Mouse (Mus musculus): ENCODE data around the gene Thnsl2. TPM values are rescaled to one million over a fixed set of nuclear protein-coding genes. Genes with fewer than 3 reads are reported as not detected.

Thnsl2 gene
- polyA plus RNA-seq (2015; fragmentation: Nextera tagmentation; extraction: Ambion mirVana): 4.2 and 4.7 TPM in 2 replicates

GRCm38 (mm10) chr6:71143894-71144455 lies at the start of gene Thnsl2:
TSS of gene Thnsl2 (minus strand) at chr6:71144439.
- Histone ChIP-seq H3K27me3 (replicated peaks) (no peaks in the 10 kb centered on the region), H3K9ac (peak within 1 kb of the TSS; percentile 78), H3K4me2 (peak within 1 kb of the TSS; percentile 93), H3K36me3 (replicated peaks) (no peaks in the 10 kb centered on the region), H3K9me3 (no peaks in the 10 kb centered on the region), H3K27ac (peak within 1 kb of the TSS; percentile 77), H3K4me3 (peak within 1 kb of the TSS; percentile 59), H3K4me1 (peaks cover 9% of the 10 kb centered on the region)
- peak; percentile 93 for ATAC-seq (replicated peaks)
- under 1% methylated on average over 32 of the region's 32 CpGs for WGBS

- Histone ChIP-seq H3K27ac (no peak overlapping the region), H3K27me3 (replicated peaks) (no peaks in the 10 kb centered on the region), H3K4me3 (no peak overlapping the region), H3K9me3 (no peaks in the 10 kb centered on the region), H3K4me2 (no peak overlapping the region), H3K9ac (no peak overlapping the region), H3K4me1 (no peaks in the 10 kb centered on the region), H3K36me3 (replicated peaks) (no peaks in the 10 kb centered on the region)
- ATAC-seq (replicated peaks): no peak
- 81% methylated on average over 6 of the region's 6 CpGs for WGBS
These were observed 49.0 kb upstream of the Thnsl2 start for GRCm38 (mm10) chr6:71193151-71193740.

GRCm38 (mm10) chr6:71190501-71190900 lies 46.3 kb upstream of the Thnsl2 start:
- H3K9ac ChIP-seq: no peak overlapping the region
- 91% methylated on average over 2 of the region's 2 CpGs for whole genome bisulfite sequencing
- H3K4me3 ChIP-seq: no peak overlapping the region
- H3K4me1 ChIP-seq: no peaks in the 10 kb centered on the region
- H3K36me3 ChIP-seq (replicated peaks): no peaks in the 10 kb centered on the region
- no peak overlapping the region for H3K4me2 ChIP-seq
- H3K9me3 ChIP-seq: no peaks in the 10 kb centered on the region
- no peak overlapping the region for H3K27ac ChIP-seq
- no peaks in the 10 kb centered on the region for H3K27me3 ChIP-seq (replicated peaks)
- ATAC-seq (replicated peaks): no peak

- WGBS: 77% methylated on average over 1 of the region's 1 CpGs
- H3K4me1 ChIP-seq: no peaks in the 10 kb centered on the region
These were observed 45.3 kb upstream of the Thnsl2 start for GRCm38 (mm10) chr6:71189578-71189977.

GRCm38 (mm10) chr6:71184941-71185604 lies 40.8 kb upstream of the Thnsl2 start:
- Histone ChIP-seq H3K9me3 (no peaks in the 10 kb centered on the region), H3K9ac (no peak overlapping the region), H3K27ac (no peak overlapping the region), H3K4me3 (no peak overlapping the region), H3K4me1 (no peaks in the 10 kb centered on the region), H3K27me3 (replicated peaks) (no peaks in the 10 kb centered on the region), H3K4me2 (no peak overlapping the region), H3K36me3 (replicated peaks) (no peaks in the 10 kb centered on the region)
- WGBS: 89% methylated on average over 7 of the region's 7 CpGs
- ATAC-seq (replicated peaks): no peak

More at GRCm38 (mm10) chr6:71189578-71189977, 45.3 kb upstream of the Thnsl2 start:
- no peaks in the 10 kb centered on the region for H3K27me3 ChIP-seq (replicated peaks)
- H3K27ac ChIP-seq: no peak overlapping the region
- H3K4me3 ChIP-seq: no peak overlapping the region
- no peak overlapping the region for H3K4me2 ChIP-seq
- no peak for ATAC-seq (replicated peaks)
- no peaks in the 10 kb centered on the region for H3K9me3 ChIP-seq
- H3K36me3 ChIP-seq (replicated peaks): no peaks in the 10 kb centered on the region
- H3K9ac ChIP-seq: no peak overlapping the region

- H3K4me2 ChIP-seq: no peak overlapping the region
- ATAC-seq (replicated peaks): no peak
- H3K36me3 ChIP-seq (replicated peaks): no peaks in the 10 kb centered on the region
- H3K27ac ChIP-seq: no peak overlapping the region
- 96% methylated on average over 1 of the region's 1 CpGs for WGBS
- no peaks in the 10 kb centered on the region for H3K27me3 ChIP-seq (replicated peaks)
- H3K4me1 ChIP-seq: no peaks in the 10 kb centered on the region
- no peak overlapping the region for H3K9ac ChIP-seq
- H3K9me3 ChIP-seq: no peaks in the 10 kb centered on the region
- no peak overlapping the region for H3K4me3 ChIP-seq
These were observed 36.4 kb upstream of the Thnsl2 start for GRCm38 (mm10) chr6:71180596-71180995.

- 90% methylated on average over 10 of the region's 10 CpGs for WGBS
- Histone ChIP-seq H3K36me3 (replicated peaks) (no peaks in the 10 kb centered on the region), H3K9me3 (no peaks in the 10 kb centered on the region), H3K4me1 (no peaks in the 10 kb centered on the region), H3K9ac (no peak overlapping the region), H3K4me3 (no peak overlapping the region), H3K4me2 (no peak overlapping the region), H3K27me3 (replicated peaks) (no peaks in the 10 kb centered on the region), H3K27ac (no peak overlapping the region)
- ATAC-seq (replicated peaks): no peak
These were observed 28.8 kb upstream of the Thnsl2 start for GRCm38 (mm10) chr6:71172812-71173580.

GRCm38 (mm10) chr6:71166551-71167169 lies 22.4 kb upstream of the Thnsl2 start:
- Histone ChIP-seq H3K4me2 (no peak overlapping the region), H3K4me3 (no peak overlapping the region), H3K9ac (no peak overlapping the region), H3K27me3 (replicated peaks) (no peaks in the 10 kb centered on the region), H3K36me3 (replicated peaks) (no peaks in the 10 kb centered on the region), H3K4me1 (no peaks in the 10 kb centered on the region), H3K9me3 (no peaks in the 10 kb centered on the region), H3K27ac (no peak overlapping the region)
- peak; percentile 56 for ATAC-seq (replicated peaks)
- WGBS: 49% methylated on average over 6 of the region's 6 CpGs

- no peak for ATAC-seq (replicated peaks)
- no peak overlapping the region for H3K9ac ChIP-seq
- H3K36me3 ChIP-seq (replicated peaks): no peaks in the 10 kb centered on the region
- no peaks in the 10 kb centered on the region for H3K27me3 ChIP-seq (replicated peaks)
- WGBS: 33% methylated on average over 6 of the region's 6 CpGs
- no peaks in the 10 kb centered on the region for H3K4me1 ChIP-seq
- H3K9me3 ChIP-seq: no peaks in the 10 kb centered on the region
- no peak overlapping the region for H3K27ac ChIP-seq
- no peak overlapping the region for H3K4me3 ChIP-seq
- H3K4me2 ChIP-seq: no peak overlapping the region
These were observed 20.2 kb upstream of the Thnsl2 start for GRCm38 (mm10) chr6:71164394-71164793.

GRCm38 (mm10) chr6:71162269-71162668 lies 18.0 kb upstream of the Thnsl2 start:
- Histone ChIP-seq H3K9me3 (no peaks in the 10 kb centered on the region), H3K4me2 (no peak overlapping the region), H3K4me1 (no peaks in the 10 kb centered on the region), H3K36me3 (replicated peaks) (no peaks in the 10 kb centered on the region), H3K27ac (no peak overlapping the region), H3K4me3 (no peak overlapping the region), H3K27me3 (replicated peaks) (no peaks in the 10 kb centered on the region), H3K9ac (no peak overlapping the region)
- 68% methylated on average over 4 of the region's 4 CpGs for WGBS
- ATAC-seq (replicated peaks): no peak

GRCm38 (mm10) chr6:71161290-71161689 lies 17.1 kb upstream of the Thnsl2 start:
- 80% methylated on average over 7 of the region's 7 CpGs for WGBS
- Histone ChIP-seq H3K4me3 (no peak overlapping the region), H3K36me3 (replicated peaks) (no peaks in the 10 kb centered on the region), H3K9ac (no peak overlapping the region), H3K4me1 (no peaks in the 10 kb centered on the region), H3K27ac (no peak overlapping the region), H3K9me3 (no peaks in the 10 kb centered on the region), H3K4me2 (no peak overlapping the region), H3K27me3 (replicated peaks) (no peaks in the 10 kb centered on the region)
- no peak for ATAC-seq (replicated peaks)

Data from midbrain, embryonic 15.5 days (tissue).